Mouse (Mus musculus) liver, adult 2 months (tissue): Measurements from ENCODE around the gene Opa3.

Experiments
- CTCF ChIP-seq: fragments of 200-500 bp; IDR thresholded peaks from 2 replicates; pipeline ENCODE4 v1.5.1; 2011; ENCODE audit warnings: low read depth, low read length, control low read depth
- POLR2A ChIP-seq: fragments of 200-500 bp; IDR thresholded peaks from 2 replicates; pipeline ENCODE4 v1.6.1; 2011; ENCODE audit warnings: low read length, control low read depth; ENCODE audit not compliant: insufficient read depth; ENCODE audit errors: extremely low read depth

GRCm38 (mm10) chr7:19290969-19291596 is 62.9 kb downstream of the Opa3 start:
- TF ChIP-seq POLR2A (no peak), CTCF (no peak)
